Mouse (Mus musculus): ENCODE results near the gene Hnrnpab.

DNA sequence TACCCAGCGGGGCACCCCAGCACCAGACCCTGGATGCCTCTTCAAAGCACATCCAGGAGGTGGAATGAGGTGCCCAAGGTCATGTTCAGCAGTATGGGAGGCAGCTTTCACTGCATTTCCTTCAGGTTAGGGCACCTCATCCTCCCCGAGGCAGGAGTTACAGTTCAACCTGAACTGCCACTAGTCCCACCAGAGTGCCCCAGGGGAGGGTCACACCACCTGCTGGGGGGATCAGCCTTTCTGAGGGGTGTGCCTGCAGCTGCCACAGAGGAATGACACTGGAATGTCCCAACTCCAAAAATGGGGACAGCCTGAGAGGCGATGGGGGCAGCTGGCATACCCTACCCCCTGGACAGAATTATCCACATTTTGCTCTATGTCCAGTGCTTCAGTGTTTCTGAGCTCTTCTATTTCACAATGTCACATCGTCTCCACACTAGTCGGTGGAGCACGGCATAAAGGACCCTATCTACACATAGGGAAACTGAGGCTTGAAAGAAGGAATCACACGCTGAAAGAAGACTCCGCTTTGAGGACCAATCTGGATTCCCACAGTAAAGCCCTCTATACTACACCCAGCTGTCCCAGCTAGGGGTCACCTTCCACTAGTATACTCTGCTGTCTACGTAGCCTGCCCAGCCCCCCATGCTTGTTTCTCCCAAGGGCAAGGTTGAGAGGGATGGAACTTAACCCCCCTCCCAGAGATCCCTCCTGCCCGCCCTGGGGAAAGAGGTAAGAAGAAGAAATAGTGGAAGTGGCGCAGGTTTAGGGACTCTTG is 42.7 kb upstream of the Hnrnpab start:
- TF ChIP-seq CTCF (IDR thresholded peaks at IDR 0.05; ENCODE audit: low read depth, low read length) (no peak), GATA1 (IDR thresholded peaks at IDR 0.05; ENCODE audit: borderline replicate concordance, low read length) (no peak), TAL1 (conservative IDR thresholded peaks at IDR 0.05; ENCODE audit: low read depth, low read length) (no peak)

Measured in G1E (cell line).